Mouse (Mus musculus): ENCODE measurements around the gene Kcnq1.

DNA sequence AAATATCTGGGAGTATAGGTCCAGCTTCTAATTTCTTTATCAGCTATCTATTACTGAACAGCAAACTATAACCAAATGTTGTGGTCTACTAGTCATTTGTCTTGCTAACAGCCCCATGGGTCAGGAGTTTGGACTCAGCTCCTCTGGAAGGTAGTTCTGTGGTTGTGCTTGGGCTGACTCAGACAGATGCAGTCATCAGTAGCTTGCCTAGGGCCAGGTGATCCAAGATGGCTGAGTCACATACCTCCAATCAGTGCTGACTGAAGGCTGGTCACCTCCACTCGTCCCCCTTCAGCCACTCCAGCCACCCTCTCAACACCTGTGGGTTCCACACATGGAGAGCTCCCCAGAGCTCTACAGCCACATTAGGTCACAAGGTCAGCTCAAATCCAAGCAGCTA, 250.9 kb downstream of the Kcnq1 start:
- no peak for TF ChIP-seq POLR2A (IDR thresholded peaks at IDR 0.05; ENCODE audit: borderline replicate concordance, insufficient read depth, low read length)
- no peak for TF ChIP-seq CTCF (IDR thresholded peaks at IDR 0.05; ENCODE audit: borderline replicate concordance, insufficient read depth, low read depth, low read length)
